ENCODE assay signal across 8 mouse cellular contexts in genomic region chr16:4763276-4763675, GRCm38 (mm10). TPM values are rescaled to one million over a fixed set of nuclear protein-coding genes. Genes with fewer than 3 reads are reported as not detected.
DNase-seq lines count a peak whose midpoint lies in the region; TF ChIP-seq lines count a peak whose summit lies in the region.

No protein-coding gene starts in this region.

- WGBS in liver, adult 2 months, result 18% methylated on average over 2 of the region's 2 CpGs

- peak; percentile 41 for DNase-seq in adrenal gland, postnatal 10 days
- DNase-seq in adrenal gland, postnatal 25 days, result no peak
- peak; percentile 65 for DNase-seq in liver, adult 2 months (ENCODE audit: extremely low read depth, low read depth, low spot score)
- DNase-seq in liver, result no peak
- peak; percentile 51 for DNase-seq in brain, embryonic 14.5 days (ENCODE audit: low read depth)
- peak; percentile 67 for DNase-seq in induced T-regulatory cell, adult 2 months (ENCODE audit: low read depth)
- DNase-seq in lung, postnatal 14 days, result peak; percentile 27
- no peak for DNase-seq in ovary, postnatal 36 days (ENCODE audit: low spot score)

- 0 out of 2 replicates have a peak, but pooled peaks cover 3% of the 10 kb centered on the region for H3K4me1 ChIP-seq in liver, adult 2 months (ENCODE audit: control insufficient read depth, insufficient read depth, low read length)

- no peak overlapping the region for H3K4me3 ChIP-seq in liver, adult 2 months (ENCODE audit: insufficient read depth, low read depth, low read length)

- H3K27ac ChIP-seq in liver, adult 2 months (replicated peaks; ENCODE audit: insufficient read depth, low read depth, low read length), result peak overlapping the region; percentile 25

- H3K79me2 ChIP-seq in liver, adult 2 months (ENCODE audit: control insufficient read depth, insufficient read depth, low read length), result peaks cover 9% of the 10 kb centered on the region; the same call in 1 of the 2 replicates

- no peaks in the 10 kb centered on the region for H3K27me3 ChIP-seq in liver, adult 2 months (ENCODE audit: control insufficient read depth, insufficient read depth, low read length)

- peaks cover 44% of the 10 kb centered on the region for H3K36me3 ChIP-seq in liver, adult 2 months (ENCODE audit: control insufficient read depth, insufficient read depth, low read length)

- TF ChIP-seq POLR2A in liver, adult 2 months (IDR thresholded peaks at IDR 0.05; ENCODE audit: extremely low read depth, insufficient read depth, low read length), result no peak
- no peak for TF ChIP-seq POLR2A in brain, embryonic 14.5 days (IDR thresholded peaks at IDR 0.05; ENCODE audit: borderline replicate concordance, extremely low read depth, insufficient read depth, insufficient read length, poor library complexity, severe bottlenecking)

- peak; percentile 30; the same call in 1 of the 2 replicates for TF ChIP-seq CTCF in liver, adult 2 months (IDR thresholded peaks at IDR 0.05; ENCODE audit: low read depth, low read length)
- TF ChIP-seq CTCF in brain, embryonic 14.5 days (IDR thresholded peaks at IDR 0.05; ENCODE audit: borderline replicate concordance, extremely low read depth, insufficient read depth, insufficient read length), result peak; percentile 61; the same call in 1 of the 2 replicates

- no peak overlapping the region for H3K9ac ChIP-seq in liver, adult 2 months (ENCODE audit: low read depth, low read length)

RNA-seq across cellular contexts. Expression of gene Cdip1, which starts 26.8 kb away (rescaled TPM):
- 100 to 1,000 TPM; 126 to 148 TPM for total RNA-seq in adrenal gland, postnatal 10 days (2021)
- 103 and 116 TPM in 2 replicates for total RNA-seq in adrenal gland, postnatal 25 days (2021)
- total RNA-seq in liver, adult 2 months (2014; rRNA removed), result 46.2 and 47.4 TPM in 2 replicates
- polyA plus RNA-seq in liver, adult 2 months (2012; rRNA removed), result 101 and 116 TPM in 2 replicates
- 91.1 and 116 TPM in 2 replicates for polyA plus RNA-seq in brain, embryonic 14.5 days (2012; rRNA removed)

RNA-seq across cellular contexts. Expression of gene Hmox2, which starts 37.1 kb away (rescaled TPM):
- 10 to 100 TPM; 93.5 to 97.5 TPM for total RNA-seq in adrenal gland, postnatal 10 days (2021)
- 105 and 106 TPM in 2 replicates for total RNA-seq in adrenal gland, postnatal 25 days (2021)
- total RNA-seq in liver, adult 2 months (2014; rRNA removed), result 40.7 and 52.9 TPM in 2 replicates
- polyA plus RNA-seq in liver, adult 2 months (2012; rRNA removed), result 25.4 and 28.3 TPM in 2 replicates
- polyA plus RNA-seq in brain, embryonic 14.5 days (2012; rRNA removed), result 52.2 and 59.0 TPM in 2 replicates

RNA-seq across cellular contexts. Expression of gene Nmral1, which starts 44.1 kb away (rescaled TPM):
- 10 to 100 TPM; 11.6 to 14.4 TPM for total RNA-seq in adrenal gland, postnatal 10 days (2021)
- total RNA-seq in adrenal gland, postnatal 25 days (2021), result 7.0 and 9.1 TPM in 2 replicates
- 10.0 and 11.2 TPM in 2 replicates for total RNA-seq in liver, adult 2 months (2014; rRNA removed)
- 4.8 and 7.8 TPM in 2 replicates for polyA plus RNA-seq in liver, adult 2 months (2012; rRNA removed)
- polyA plus RNA-seq in brain, embryonic 14.5 days (2012; rRNA removed), result 70.6 and 105 TPM in 2 replicates

Comparison
In these comparisons a context has a peak if more than half of its experiments do, and no peak if none do; other contexts are left out.
1. DNase-seq: peak in adrenal gland, postnatal 10 days (single experiment), liver, adult 2 months (single experiment), brain, embryonic 14.5 days (single experiment), induced T-regulatory cell, adult 2 months (single experiment) and lung, postnatal 14 days (single experiment); none in adrenal gland, postnatal 25 days (single experiment), liver (single experiment) and ovary, postnatal 36 days (single experiment).